Mouse (Mus musculus) liver, embryonic 14.5 days (tissue): ENCODE results near the gene Spata32.

ENCODE experiments used
- CTCF ChIP-seq: IDR thresholded peaks from 2 replicates; pipeline ENCODE4 v1.5.1; 2016; ENCODE audit warnings: antibody characterized with exemption, low read depth, control low read depth
- EP300 ChIP-seq: IDR thresholded peaks from 2 replicates; pipeline ENCODE4 v1.6.1; 2016; ENCODE audit warnings: antibody characterized with exemption, low read depth

- TF ChIP-seq CTCF (no peak), EP300 (no peak)
Observed at GRCm38 (mm10) chr11:103261671-103262411, 43.6 kb upstream of the Spata32 start.
